Mouse (Mus musculus) E14TG2a.4 (cell line): ENCODE measurements around the gene Ccnk.

Experiments
- CTCF ChIP-seq: conservative IDR thresholded peaks from 2 replicates; pipeline ENCODE4 v1.5.1; 2014; ENCODE audit warnings: low read length
- NANOG ChIP-seq: IDR thresholded peaks from 2 replicates; pipeline ENCODE4 v1.6.1; 2014; ENCODE audit warnings: borderline replicate concordance, low read length, mixed read lengths
- POU5F1 ChIP-seq: IDR thresholded peaks from 2 replicates; pipeline ENCODE4 v1.6.1; 2014; ENCODE audit warnings: low read length, borderline replicate concordance

DNA sequence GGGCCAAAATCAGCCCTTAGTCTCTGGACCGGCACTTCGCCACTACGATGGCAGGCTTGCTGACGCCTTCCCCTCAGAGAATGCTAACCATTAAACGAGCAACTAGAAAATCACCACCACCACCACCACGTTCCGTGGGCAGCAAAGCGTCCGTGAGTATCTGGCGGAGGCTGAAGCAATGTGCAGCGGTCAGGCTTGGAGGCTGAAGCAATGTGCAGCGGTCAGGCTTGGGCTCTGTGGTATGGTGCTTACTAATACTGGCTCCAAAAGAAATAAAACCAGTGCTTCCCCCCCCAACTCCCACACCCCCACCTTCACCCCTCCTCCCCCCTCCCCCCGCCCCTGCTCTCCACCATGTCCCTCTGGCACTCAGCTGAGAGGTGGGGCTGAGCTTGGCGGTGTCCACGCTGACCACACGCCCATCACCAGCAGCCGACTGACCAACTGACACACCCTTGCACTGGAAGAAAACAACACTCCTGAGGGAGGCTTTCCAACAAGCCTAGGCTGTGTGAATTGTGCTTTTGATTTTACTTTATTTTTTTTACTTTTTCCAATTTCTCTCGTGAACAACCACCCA lies 56.7 kb downstream of the Ccnk start:
- TF ChIP-seq CTCF (no peak), NANOG (no peak), POU5F1 (no peak)
